Mouse (Mus musculus) liver, adult 2 months (tissue): Measurements from ENCODE around the gene Adgrl3.

Experiments
- CTCF ChIP-seq: fragments of 200-500 bp; IDR thresholded peaks from 2 replicates; pipeline ENCODE4 v1.5.1; 2011; ENCODE audit warnings: low read depth, low read length, control low read depth
- POLR2A ChIP-seq: fragments of 200-500 bp; IDR thresholded peaks from 2 replicates; pipeline ENCODE4 v1.6.1; 2011; ENCODE audit warnings: low read length, control low read depth; ENCODE audit not compliant: insufficient read depth; ENCODE audit errors: extremely low read depth

GRCm38 (mm10) chr5:81832076-81832475 lies 812.1 kb downstream of the Adgrl3 start:
- TF ChIP-seq CTCF (no peak), POLR2A (no peak)
